Mouse (Mus musculus): ENCODE measurements around the gene Echs1.
"Not testable (repeated sequence)": the region's sequence is repeated elsewhere in the genome, so short reads cannot be mapped to it uniquely, and the experiment has no call there.

Echs1 gene

GRCm38 (mm10) chr7:140116329-140117054 is at the start of gene Echs1:
TSS of gene Echs1 (minus strand) at chr7:140116476.
- DNase-seq (ENCODE audit: low spot score in 2 of 2), result peak; percentile 77 to 83

DNA sequence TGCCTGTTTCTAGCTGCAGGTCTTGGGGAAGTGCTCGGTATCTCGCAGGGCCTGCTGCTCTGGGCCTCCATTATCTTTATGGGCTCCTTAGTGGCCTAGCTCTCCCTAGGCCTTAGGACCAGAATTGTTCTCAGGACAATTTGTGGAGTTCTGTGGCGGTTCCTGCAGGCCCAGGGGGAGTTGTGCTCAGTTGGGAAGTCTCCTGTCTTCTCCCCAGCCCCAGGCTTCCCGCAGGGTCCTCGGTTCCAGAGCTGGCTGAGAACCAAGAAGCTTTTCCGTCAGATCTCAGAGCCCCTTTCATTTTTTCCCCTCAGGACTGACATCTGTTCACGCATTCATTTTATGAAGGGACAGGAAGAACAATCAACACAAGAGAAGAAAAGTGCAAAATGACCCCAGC is 48.4 kb upstream of the Echs1 start, which contains the start of gene Olfr522:
Gene Olfr522, minus strand, starts transcription at position 101 of the 400 bp plus-strand sequence.
- DNase-seq (ENCODE audit: low spot score in 2 of 2), result no peak

- DNase-seq (ENCODE audit: low spot score in 2 of 2), result no peak
Measured at GRCm38 (mm10) chr7:140160363-140160762, 44.1 kb upstream of the Echs1 start.

DNA sequence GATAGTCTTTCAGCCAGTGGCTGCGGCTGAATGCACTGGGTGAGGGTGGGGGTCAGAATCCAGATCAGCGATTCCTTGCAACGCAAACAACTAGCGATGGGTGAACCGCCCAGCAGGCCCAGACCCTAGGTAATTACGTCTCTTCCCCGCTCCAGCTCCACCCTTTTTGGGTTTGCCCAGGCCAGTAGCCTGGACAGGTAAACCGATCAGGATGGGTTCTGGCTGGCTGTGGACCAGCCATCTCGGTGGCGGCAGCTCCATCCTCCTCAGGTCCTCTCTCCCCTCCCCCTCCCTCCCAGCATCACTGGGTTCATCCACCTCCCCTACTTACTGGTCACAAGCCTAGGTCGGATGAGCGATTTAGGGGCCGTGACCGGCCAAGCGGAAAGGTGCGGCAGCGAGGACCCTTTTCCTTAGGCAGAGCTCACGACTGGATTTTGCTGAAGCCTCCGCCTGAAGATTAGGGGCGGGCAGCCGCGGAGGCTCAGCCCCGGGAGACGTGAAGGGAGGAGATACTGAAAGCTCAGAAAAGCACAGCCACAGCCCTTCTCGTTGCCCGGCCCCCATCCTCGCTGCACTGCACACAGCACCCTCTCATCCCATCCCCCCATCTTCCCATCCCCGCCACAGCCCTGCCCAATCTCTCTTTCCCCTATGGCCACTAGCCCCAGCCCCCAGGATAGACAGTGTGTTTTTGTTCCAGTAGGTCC is 38.1 kb upstream of the Echs1 start, which contains the start of gene Sprn:
Gene Sprn, minus strand, starts transcription at position 660 of the 710 bp plus-strand sequence.
- DNase-seq (ENCODE audit: low spot score in 2 of 2), result peak; percentile 70

GRCm38 (mm10) chr7:140153829-140154217 is 37.5 kb upstream of the Echs1 start:
- DNase-seq (ENCODE audit: low spot score in 2 of 2), result no peak

GRCm38 (mm10) chr7:140153383-140153782 is 37.1 kb upstream of the Echs1 start:
- peak; percentile 53 to 54 for DNase-seq (ENCODE audit: low spot score in 2 of 2)

DNA sequence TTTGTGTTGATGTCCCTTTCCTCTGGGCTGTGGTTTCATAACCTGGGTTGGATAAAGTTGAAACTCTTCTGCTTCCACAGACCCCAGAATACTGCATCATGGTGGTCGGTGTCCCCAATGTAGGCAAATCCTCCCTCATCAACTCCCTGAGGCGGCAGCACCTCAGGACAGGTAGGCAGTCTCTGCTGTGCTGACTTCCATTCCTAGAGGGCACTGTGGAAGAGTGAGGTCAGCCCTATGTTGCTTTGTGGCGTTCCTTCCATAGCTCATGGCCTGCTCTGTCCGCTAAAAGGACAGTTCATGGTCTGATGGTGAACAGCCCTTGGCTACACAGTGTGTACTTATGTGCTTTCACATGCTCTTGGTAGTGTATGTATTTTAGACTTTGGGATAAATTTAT is 28.3 kb upstream of the Echs1 start:
- DNase-seq (ENCODE audit: low spot score in 2 of 2), result no peak

DNA sequence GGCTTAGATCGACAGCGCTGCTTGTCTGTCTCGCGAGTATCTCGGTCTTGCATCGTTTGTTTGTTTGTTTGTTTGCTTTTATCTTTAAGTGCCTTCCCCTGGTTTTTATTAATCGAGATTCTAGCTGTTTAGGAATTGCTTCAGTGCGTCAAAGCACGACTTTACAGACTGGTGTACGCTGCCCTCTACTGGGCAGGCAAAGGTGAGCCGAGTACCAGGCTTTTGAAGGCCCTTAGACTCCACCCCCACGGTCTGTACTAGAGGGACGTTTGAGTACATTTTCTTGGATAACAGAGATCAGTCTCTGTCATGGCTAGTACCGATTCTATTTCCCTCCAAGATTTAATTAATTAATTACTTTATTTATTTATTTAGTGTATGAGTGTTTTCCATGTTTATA is 25.1 kb upstream of the Echs1 start:
- DNase-seq (ENCODE audit: low spot score in 2 of 2), result peak in 1 of 2 experiments; percentile 41

DNA sequence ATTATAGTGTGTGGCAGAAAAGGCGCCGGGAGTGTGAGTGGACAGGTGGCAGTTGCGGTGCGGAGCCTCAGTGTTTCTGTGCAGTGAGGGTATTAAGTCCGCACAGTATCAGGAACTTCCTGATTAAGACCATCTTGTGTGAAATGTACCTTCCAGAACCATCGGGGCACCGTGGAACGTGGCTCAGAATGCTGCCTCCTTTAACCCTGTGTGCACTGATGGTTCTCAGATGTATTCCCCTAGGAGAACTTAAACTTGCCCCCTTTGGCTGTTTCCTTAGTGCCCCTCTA is 21.7 kb upstream of the Echs1 start:
- no peak for DNase-seq (ENCODE audit: low spot score in 2 of 2)

GRCm38 (mm10) chr7:140137135-140138020 is 21.1 kb upstream of the Echs1 start, which contains the start of gene Mtg1:
TSS of gene Mtg1 (plus strand) at chr7:140137564.
- DNase-seq (ENCODE audit: low spot score in 2 of 2), result peak; percentile 95 to 97

- DNase-seq (ENCODE audit: low spot score in 2 of 2), result no peak
Measured at GRCm38 (mm10) chr7:140135106-140135770, 19.0 kb upstream of the Echs1 start.

- not testable (repeated sequence) for DNase-seq (ENCODE audit: low spot score in 2 of 2)
Measured at GRCm38 (mm10) chr7:140134033-140134432, 17.8 kb upstream of the Echs1 start.

GRCm38 (mm10) chr7:140132184-140132583 is 15.9 kb upstream of the Echs1 start:
- DNase-seq (ENCODE audit: low spot score in 2 of 2), result not testable (repeated sequence)

DNA sequence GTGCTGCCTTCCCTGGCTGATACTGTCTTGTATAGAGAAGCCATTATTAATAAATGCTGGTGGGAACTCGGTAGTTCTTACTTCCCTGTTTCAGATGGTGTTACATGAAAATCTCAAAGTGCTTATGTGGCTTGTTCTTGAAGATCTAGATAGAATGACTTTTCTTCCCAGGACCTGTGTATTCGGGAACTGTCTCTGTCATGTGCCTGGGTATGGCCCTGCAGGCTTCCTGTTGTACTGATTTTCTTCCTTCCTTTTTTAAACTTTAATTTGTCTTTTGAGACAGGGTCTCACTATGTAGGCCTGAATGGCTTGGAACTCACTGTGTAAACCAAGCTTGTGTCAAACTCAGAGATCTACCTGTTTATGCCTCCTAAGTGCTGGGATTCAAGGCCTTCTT is 11.6 kb upstream of the Echs1 start:
- DNase-seq (ENCODE audit: low spot score in 2 of 2), result no peak

DNA sequence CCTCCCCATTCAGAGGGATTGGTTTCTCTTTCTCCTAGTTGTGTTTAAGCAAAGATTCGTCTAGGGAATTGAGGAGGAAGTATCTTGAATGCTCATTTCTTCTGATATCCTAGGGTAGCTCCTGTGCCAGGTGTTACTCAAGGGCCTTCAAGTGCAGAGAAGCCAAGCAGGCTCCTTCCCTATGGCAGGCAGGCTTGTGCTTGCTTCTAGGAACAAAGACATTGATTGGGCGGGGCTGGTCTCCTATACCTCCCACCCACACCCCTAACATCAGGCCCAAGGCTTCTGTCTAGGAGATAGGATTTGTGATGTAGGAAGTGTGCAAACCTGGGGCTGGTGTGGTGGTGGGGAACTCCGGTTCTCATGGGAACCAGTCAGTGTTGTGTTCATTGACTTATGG is 10.7 kb upstream of the Echs1 start:
- DNase-seq (ENCODE audit: low spot score in 2 of 2), result no peak

DNA sequence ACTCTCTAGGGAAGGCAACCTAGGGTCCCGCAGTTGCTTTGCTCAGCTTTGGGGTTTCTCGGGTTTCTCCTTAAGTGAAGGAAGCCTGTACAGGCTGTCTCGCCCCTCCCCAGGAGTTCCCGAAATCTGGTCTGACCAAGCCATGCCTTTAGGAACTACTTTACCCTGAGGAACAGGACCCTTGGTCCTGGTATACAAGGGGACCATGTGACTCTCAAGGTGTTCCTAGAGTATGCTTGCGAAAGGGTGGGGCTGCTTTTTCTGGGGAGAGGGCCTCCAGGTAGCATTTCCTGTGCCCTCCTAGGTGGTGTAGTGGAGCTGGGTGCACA is 9.7 kb upstream of the Echs1 start:
- DNase-seq (ENCODE audit: low spot score in 2 of 2), result no peak

GRCm38 (mm10) chr7:140125278-140126021 is 9.2 kb upstream of the Echs1 start:
- DNase-seq (ENCODE audit: low spot score in 2 of 2), result peak; percentile 85 to 86

DNA sequence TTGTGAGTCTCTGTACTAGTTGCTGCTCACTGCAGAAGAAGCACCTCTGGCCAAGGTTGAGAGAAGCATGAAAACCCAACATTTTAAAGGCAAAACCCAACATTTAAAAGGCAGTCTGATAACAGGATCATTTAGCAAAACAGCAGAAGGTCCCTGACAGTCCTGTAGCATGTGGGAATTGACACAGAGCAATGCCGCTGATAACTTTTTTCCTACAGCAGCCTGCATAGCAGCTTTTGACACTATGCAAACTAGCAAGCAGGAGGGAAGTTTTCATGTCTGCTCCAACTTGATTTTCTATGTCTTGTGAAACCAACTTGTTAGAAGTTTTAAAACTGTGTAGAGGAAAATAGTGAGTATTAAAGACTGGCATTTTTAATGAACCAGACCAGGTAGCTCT is 8.1 kb upstream of the Echs1 start:
- DNase-seq (ENCODE audit: low spot score in 2 of 2), result no peak

DNA sequence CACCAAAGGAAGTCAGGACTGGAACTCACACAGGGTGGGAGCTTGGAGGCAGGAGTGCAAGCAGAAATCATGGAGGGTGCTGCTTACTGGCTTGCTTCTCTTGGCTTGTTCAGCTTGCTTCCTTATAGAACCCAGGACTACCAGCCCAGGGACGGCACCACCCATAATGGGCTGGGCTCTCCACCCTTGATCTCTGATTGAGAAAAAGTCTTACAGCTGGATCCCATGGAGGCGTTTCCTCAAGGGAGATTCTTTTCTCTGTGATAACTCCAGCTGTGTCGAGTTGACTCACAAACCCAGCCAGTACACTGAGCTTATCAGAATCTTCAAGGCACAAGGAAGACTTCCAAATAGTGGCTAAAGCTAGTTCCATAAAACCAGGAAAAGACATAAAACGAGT is 6.5 kb upstream of the Echs1 start:
- no peak for DNase-seq (ENCODE audit: low spot score in 2 of 2)

- no peak for DNase-seq (ENCODE audit: low spot score in 2 of 2)
Measured at GRCm38 (mm10) chr7:140121338-140121910, 5.1 kb upstream of the Echs1 start.

GRCm38 (mm10) chr7:140120484-140120883 is 4.2 kb upstream of the Echs1 start:
- DNase-seq (ENCODE audit: low spot score in 2 of 2), result no peak
